Mouse (Mus musculus) gastrocnemius, adult 8-10 months (tissue): ENCODE measurements at regions not wholly inside any gene's neighbourhood (a gene's known extent, or its start where the extent isn't known, plus 50 kb on each side); places are given as distances from the start of the nearest gene placed in this dataset.
A peak's percentile ranks its signal among the peaks of the same experiment; 100 is the strongest.
"Not testable (repeated sequence)": the region's sequence is repeated elsewhere in the genome, so short reads cannot be mapped to it uniquely, and the experiment has no call there.

Experiments
- DNase-seq, 2 experiments: peaks; one replicate each; pipeline ENCODE4 v3.0.0; 2022; ENCODE audit warnings: low spot score in 2 of 2

DNA sequence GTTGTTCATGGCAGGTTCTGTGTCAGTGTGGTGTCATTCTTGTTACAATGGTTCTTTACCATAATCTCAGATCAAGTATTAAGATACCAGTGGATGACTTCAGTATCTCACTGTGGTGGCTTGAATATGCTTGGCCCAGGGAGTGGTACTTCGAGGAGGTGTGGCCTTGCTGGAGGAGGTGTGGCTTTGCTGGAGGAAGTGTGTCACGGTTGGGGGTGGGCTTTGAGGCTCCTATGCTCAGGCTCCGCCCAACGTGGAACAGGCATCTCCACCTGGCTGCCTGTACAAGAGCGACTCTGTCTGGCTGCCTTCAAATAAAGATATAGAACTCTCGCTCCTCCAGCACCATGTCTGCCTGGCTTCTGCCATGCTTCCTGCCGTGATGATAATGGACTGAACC, 63.6 kb downstream of the Cd2 start:
- DNase-seq: no peak

DNA sequence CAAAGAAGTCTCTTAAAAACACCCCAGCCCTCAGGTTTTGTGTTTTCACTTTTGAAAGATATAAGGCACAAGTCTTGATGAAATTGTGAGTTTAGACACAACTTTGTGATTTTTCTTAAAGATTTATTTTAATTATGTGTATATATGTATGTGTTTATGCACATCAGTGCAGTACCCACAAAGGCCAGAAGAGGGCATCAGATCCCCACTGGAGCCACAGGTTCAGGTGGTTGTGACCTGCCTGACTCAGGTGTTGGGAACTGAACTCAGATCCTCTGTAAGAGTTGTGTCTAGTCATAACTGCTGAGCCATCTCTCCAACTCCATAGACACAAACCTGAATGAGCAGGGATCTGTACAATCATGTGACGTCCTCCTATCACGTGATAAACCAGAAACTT, 67.8 kb downstream of the Cd2 start:
- DNase-seq: no peak

DNA sequence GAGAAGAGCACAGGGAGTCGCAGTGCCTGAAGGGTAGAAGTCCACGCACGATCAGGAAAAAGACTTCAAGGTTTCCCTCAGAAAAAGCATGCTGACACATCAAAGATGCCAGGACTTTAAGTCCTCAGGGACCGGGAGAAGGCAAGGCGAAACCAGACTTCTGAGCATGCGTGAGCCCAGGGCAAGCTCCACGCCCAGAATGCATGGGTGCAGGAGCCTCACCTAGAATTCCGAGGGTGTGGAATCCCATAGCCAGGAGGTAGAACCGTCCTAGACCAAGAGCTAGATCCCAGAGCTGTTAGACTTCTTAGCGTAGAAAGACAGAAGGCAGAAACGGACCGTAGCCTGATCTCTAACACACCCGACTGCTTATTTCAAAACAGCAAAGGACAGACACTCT, 71.0 kb downstream of the Cd2 start:
- no peak for DNase-seq

DNA sequence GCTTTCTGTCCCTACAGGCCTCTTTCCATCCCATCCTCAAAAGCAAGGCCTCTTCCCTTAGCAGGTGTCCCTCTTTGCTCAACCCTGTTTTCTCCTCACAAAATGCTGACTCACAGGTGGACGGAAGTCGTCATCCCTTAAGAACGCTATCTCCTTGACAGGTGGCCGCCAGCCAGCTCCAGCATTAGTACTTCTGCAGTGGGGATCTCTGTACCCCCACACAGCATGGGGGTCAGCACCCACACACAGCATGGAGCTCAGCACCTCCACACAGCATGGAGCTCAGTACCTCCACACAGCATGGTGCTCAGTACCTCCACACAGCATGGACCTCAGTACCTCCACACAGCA, 74.6 kb downstream of the Cd2 start:
- DNase-seq: no peak

DNA sequence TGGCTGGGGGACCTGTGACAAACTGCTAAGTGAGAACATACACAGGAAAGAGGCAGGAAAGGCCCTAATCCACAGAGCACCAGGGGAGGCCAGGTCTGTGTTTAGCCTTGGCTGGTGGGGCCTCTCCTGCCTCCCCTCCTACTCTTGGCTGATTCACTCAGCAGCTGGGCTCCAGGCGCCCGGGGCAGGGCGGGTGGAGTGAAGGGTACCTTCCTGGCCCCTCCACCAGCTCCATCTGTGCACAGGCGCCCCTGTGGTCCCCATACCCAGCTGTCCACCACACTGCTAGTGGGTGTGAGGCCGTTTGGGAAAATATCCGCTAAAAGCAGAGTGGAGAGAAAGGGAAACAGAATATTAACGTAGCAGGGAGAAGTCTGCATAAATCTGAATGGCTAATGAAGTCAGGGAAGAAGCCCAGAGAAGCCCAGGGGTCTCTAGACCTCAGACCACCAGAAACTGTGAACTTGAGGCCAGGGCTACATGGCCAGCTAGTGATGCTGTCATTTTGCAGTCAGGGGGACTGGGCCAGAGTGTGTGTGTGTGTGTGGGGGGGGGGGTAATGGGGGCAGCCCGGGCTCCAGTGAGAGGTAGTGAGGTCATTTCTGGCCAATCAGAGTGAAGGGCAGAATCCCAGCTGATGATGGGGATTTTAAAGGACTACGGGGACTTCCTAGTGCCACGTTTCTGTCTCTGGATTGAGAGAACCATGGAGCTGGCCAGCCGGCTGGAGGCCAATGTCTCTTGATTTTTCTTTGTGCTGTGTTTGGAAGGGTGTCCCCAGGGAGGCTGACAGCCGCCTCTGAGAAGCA, 75.1 kb downstream of the Cd2 start:
- peak in 1 of 2 experiments; percentile 33 for DNase-seq

DNA sequence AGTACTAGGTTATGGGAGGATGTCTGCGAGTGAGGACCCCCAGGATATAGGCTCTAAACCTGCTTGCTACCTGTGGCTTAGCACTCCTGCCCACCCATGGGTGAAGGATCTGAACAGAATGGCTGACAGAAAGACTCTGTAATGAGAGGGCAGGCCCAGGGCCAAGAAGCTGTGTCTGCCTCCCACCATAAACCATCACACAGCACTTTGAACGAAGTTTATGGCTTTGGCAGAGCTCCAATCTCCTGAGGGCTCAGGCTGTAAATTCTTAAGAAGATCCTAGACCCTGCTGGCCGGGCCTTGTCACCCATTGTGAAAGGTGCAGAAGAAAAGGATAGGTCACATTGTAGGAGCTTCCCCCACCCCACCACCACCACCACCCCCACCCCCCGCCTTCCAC, 75.8 kb downstream of the Cd2 start:
- no peak for DNase-seq

DNA sequence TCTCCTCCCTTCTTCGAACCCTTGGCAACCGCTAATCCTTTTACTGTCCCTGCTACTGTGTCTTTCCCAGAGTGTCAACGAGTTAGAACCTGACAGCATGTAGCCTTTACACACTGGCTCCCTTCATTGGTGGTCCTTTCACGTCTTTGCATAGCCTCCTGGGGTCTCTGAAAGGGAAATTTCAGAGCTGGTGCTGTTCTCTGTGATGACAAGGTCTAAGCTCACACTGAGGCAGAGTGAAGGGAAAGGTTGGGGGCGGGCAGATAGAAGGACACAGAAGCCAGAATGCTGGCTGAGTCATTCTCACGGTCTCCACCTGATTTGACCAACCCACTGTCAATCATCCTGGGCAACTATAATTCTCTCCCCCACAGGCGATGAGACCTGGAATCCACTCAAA, 78.2 kb downstream of the Cd2 start:
- no peak for DNase-seq

DNA sequence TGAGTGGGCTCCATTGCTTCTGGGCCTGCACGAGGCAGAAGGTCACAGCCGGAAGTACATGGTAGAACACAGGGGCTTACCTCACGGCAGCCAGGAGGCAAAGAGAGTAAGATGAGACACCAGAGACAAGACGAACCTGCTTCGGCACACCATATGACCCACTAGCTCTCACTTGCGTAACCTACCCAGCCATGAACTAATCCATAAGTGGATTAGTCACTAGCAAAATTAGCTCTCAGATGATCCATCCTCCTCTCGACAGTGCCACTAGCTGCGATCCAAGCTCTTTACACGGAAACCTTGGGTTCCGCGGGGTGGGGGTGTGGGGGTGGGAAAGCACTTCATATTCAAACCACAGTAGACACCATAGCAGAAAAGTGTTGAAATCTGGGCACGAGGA, 79.0 kb downstream of the Cd2 start:
- no peak for DNase-seq

DNA sequence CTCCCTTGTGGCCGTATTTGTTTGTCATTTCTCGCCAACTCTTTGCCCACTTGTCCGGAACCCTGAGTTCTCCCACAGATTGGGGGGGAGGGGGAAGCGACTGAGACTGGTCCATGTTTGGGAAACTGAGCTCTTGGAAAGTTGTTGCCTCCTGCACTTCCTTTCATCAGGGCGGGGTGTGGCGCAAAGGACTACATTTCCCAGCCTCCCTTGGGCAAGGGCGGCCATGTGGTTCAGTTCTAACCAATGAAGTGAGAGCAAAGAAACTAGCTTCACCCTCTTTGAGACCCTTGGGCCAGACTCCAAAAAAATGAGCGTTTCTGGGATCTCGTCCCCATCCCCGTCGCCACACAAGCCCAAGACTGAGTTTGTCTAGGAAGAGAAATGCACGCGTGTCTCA, 81.6 kb downstream of the Cd2 start:
- DNase-seq: not testable (repeated sequence)

DNA sequence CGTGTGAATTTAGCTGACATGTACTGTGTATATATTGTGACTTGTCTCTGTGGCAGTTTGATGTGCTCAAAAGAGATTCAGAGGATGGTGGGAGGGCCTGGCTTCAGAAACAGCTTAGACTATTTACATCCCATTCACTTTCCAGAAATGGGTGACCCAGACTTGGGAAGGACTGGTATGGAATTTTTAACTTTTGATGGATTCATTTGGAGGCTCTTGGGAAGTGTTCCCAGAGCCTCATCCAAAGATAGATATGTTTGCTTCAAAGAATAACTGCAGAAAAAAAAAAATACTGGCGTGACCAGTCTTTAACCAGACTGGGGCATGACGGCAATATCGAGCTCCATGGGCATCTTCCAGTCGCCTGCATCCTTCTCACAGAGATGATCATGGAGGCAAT, 84.6 kb upstream of the Ptgfrn start:
- DNase-seq: no peak

DNA sequence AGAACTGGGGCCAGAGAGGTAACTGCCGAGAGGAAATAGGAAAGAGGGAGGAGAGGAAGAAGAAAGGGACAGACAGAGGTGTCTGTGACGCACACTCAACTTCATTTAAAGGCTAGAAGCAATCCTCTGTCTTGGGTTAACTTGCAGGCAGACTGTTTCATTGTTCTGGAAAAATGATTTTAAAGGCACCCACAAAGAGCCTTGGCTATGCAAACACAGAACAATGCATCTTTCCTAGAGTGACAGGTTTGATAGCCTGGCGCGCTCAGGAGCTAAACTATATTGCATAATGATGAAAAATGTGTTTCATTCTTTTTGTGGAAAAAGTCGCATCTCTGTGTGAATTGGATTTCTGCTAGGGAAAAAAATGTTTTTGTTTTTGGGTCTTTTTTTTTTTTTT, 84.2 kb upstream of the Ptgfrn start:
- no peak for DNase-seq

DNA sequence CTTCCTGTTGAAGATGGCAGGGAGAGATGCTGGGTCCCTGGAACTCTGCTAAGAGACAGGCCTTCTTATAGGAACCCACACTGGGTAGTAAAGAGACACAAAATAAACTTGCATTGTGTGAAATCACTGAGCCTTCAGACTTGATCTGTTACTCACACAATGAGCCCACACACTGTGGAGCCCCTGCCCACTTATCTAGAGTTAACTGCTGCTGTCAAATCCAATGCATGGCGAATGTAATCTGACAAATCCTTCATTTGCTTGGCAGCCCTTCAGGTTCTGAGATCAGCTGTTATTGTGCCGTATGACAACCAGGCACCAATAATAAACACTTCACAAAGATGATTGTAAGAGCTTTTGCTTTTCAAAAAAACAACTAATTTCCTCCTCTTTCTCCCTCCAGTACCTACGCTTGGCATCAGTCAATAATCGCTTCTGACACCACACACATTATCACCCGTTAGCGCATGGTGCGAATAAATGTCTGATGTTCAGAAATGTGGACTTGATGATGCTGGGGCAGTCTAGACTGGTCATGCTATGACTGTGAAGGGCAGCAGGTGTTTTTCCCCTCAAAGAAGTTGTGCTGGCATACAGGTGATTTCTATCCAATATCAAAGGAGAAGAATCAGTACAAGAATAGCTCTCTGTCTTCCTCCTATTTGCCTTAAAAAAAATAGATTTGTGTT, 81.4 kb upstream of the Ptgfrn start:
- DNase-seq: no peak

DNA sequence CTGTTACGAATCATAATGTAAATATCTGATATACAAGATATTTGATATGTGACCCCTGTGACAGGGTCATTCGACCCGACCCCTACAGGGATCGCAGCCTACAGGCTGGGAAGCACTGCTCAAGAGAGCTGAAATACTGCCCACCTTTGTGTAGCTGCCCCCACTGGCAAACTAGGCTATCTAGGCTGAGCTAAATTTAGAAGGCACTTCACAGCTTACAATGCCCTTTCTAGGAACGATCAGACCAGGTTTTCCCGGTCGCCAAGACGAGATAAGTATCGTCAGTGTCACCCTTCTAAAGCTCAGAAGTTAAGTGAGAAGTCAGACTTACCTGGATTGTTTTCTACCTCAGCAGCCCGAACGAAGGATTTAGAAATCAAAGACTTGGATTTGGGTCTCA, 71.9 kb upstream of the Ptgfrn start:
- DNase-seq: no peak

DNA sequence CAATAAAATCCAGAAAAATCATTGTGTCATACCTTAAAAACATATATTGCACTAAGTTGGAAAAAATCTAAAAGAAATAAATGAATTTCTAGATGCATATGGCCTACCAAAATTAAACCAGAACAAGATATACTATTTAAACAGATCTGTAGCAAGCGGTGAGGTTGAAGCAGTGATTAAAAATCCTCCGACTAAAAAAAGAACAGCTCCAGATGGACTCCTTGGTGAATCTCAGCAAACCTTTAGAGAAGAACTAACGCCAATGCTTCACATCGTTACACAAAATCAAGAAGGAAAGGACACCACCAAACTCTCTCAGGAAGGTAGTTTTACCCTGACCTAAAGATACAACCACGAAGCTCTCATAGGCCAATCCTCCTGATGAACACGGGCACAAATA, 63.9 kb upstream of the Ptgfrn start:
- no peak for DNase-seq

DNA sequence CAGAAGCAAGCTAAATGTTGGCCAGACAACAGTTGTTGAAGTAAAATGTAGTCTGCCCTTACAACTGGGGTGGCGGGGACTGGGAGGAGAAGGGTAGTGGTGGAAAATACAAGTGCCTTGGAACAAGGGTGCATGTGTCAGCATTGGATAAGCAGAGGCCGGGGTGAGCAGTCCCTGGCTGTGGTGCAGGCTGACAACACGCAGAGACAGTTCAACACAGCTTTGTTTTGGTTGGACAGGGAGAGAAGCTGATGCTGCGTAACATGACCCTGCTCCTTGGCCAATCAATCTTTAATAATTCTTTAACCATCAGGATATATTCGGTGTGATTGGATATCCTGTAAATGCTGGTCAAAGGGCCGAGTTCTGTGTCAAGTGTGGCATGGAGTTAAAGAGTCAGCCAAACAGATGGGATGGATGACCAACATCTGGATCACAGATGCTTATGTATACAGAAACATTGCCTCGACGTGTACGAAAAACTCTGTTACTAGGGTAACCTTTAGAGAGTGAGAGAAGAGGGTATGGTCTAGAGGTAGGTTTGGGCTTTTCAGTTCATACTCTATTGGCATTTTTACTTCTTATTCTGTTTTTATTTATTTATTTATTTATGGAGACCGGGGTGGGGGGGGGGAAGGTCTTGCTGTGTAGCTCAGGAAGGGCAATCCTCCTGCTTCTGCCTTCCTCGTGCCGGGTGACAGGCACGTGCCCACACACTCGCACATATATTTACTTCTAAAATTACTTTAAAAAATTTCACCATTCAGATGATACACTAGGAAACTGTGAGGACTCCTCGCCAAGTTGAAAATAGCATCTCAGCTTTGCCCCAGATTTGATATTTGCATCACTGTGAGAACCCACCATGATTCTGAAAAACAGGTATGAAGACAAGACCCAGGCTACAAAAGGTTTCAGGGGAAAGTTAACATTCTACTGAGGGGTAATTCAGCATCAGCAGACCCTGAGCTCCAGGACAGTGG, 60.2 kb upstream of the Ptgfrn start:
- DNase-seq: no peak

DNA sequence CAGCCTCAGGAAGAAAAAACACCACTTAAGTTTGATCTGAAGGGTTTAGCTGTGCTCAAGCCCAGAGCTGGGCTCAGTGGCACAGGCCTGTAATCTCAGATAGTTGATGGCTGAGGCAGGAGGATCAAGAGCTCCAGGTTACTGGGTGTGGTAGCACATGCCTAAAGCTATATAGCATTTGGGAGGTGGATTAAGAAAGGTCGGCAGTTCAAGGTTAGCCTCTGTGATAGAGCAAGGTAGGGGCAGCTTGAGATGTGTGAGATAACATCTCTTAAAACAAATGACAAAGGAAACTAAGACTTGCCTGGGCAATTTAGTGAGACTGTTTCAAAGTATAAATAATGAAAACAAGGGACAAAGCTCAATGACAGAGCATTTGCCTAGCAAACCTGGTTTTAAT, 56.9 kb upstream of the Ptgfrn start:
- DNase-seq: no peak

DNA sequence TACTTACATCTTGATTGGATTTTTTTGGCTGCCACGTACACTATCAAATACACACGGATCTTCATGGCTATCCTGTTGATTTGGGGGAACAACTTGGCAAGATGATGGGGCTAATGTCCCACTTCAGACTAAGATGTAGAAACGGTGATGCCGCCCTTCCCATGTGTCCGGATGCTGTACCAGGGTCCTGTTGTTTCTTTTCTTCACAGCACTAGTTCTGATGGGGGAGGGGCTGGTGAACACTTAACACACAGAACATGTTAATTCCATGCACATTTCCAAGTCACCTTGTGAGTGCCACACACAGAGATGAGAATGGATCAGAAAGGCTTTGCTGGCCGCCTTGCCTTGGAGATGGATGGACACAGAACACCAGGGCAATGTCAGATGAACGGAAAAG, 56.5 kb upstream of the Ptgfrn start:
- no peak for DNase-seq

DNA sequence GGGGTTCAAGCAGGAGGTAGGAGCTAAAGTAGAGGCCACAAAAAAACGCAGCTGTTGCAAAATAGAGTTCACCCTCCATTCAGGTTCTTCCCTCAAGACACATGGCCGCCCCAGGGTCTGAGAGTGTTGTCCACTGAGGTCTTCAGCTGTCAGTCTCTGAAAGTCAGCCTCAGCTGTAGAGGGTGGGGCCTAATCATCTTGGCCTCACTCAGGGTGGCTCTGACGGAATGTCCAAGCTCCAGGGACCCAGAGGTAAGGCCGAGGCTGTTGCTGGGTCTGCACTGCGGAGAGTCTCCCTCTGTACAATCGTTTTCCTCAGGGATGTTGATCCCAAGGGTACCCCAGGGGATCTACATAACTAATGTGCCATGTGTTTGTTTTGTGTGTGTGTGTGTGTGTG, 55.2 kb upstream of the Ptgfrn start:
- no peak for DNase-seq

DNA sequence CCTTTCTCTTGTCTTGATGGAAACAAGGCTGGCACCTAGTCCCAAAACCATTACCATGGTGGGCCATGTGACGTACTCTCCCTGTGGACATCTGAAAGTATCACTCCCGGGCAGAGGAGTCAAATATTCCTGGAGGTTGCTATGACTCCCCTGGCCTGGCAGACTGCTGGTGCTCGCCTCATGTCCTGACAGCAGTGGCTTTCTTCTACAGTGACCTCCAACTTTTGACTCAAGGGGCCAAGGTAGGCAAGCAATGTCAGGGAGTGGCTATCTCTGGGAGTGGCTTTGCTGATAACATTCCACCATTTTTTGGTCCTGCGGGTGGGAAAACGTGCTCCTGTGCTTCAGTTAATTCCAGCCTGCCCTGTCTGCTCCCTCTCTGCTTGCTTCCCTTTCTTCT, 54.7 kb upstream of the Ptgfrn start:
- DNase-seq: no peak

DNA sequence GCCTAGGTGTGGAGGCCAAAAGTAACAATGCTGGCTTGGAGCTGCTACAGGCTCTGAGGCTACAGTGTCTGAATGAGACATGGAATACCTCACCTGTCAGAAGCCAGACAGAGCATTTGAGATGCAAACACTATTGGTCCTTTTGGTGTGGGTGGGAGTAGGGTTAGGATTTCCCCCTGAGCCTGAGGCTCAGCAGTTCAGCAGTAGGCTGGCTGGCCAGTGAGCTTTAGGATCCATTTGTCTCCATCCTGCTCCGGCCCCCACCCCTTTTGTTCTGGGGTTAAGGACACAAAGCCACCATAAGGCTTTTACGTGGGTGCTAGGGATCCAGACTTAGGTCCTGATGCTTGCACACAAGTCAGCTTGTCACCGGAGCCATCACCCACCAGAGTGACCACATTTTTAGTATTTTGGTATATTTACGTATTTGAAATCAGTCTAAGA, 53.9 kb upstream of the Ptgfrn start:
- DNase-seq: no peak

DNA sequence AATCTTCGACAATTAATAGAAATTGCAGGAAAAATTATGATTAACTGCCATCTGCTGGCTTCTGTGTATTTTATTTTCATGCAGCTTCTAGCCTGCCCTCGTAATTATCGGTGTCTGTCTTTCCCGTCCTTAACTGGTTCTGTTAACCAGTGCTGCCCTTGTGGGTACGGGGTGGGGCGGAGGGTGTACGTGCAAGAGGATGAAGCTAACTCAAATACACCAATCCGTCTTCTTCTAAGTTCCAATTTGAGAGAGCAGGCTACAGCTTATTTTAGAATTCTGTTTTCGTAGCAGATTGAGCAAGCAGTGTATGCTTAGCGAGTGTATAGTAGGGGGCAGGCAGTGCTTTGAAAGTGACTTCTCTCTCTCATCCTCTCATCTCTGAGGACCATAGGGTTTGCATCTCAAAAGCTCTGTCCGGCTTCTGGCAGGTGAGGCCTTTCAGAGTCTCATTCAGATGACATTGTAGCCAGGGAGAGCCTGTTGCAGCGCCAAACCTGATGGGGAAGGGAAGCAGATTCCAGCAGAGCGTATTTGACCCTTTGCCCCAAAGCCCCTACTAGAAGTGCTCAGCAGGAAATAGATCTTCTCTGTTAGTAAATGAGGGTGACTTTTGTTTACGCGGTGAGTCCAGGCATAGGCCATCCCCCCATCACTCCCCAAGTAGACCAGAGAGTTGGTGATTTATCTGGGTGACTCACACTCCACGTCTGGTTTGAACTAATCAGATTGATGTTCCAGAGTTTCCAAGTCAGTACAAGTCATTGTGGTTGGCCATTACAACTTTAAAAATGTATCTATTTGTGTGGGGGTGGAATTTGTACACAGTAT, 53.3 kb upstream of the Ptgfrn start:
- no peak for DNase-seq
